Mouse (Mus musculus): ENCODE results near the gene Gpr183.

Gene Gpr183

DNA sequence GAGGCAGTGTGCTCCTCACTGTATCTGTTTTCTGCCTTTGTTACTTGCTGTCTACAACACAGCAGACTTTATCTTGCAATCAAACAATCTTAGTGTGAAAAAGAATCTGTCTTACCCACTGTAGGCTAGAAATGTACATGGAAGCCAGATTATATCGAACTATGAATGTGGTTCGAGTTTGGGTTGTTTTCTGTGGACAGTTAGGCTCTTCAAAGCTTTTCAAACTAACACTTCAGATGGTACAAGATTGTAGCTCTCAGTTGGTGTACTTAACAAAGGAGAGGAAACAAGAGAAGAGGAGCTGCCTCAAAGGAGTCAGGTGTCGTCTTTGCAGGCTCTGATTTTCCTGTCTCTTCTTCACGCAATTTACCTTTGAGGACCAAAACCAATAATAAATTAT is 22.7 kb upstream of the Gpr183 start:
- no peak for DNase-seq (ENCODE audit: low read depth, low spot score)

DNA sequence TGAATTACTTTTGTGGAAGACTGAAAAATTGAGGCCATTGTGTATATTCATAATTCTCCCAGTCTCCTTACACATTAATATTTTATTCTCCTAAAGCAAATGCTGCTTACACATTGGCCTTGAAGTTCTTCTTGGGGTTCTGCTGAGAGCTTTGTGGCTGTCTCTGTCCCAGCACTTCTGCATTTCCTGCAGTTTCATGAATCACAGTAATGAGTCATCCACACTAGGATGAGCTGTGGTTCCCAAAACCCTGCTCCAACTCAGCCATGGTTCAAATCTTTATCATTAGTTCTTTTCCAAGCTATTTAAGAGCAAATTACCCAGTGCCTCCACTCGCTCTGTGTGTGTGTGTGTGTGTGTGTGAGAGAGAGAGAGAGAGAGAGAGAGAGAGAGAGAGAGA is 22.3 kb upstream of the Gpr183 start:
- DNase-seq (ENCODE audit: low read depth, low spot score), result no peak

DNA sequence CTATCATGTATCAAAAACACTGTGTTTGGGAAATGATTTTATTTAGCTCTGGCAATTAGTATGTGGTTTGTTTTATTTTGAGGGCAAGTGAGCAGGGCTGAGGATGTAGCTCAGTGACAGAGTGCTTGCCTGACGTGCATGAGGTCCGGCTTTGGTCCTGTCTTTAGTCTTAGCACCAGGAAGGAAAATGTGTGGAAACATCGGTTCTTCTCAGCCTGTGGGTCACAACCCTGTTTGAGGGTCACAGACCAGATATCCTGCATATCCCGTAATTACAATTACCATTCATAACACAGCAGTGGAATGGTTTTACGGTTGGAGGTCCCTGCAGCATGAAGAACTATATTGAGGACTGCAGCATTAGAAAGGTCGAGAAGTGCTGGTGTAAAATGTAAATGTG is 21.0 kb upstream of the Gpr183 start:
- no peak for DNase-seq (ENCODE audit: low read depth, low spot score)

DNA sequence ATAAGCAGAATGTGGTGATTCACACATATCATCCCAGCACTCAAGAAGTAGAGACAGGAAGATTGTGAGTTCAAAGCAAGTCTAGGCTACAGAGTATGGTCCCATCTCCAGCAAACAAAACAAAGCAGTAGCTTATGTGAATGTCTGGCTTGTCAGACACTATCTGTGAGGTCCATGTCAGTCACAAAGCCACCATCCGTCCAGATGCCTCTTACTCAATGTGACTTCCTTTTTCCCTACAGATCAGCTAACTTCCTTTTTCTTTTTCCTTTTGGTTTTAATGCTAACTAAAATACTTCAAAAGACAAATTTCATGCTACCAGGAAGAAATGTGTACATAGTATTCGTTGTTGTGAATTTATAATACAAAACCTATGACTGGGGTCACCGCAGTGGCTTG is 20.5 kb upstream of the Gpr183 start:
- no peak for DNase-seq (ENCODE audit: low read depth, low spot score)

DNA sequence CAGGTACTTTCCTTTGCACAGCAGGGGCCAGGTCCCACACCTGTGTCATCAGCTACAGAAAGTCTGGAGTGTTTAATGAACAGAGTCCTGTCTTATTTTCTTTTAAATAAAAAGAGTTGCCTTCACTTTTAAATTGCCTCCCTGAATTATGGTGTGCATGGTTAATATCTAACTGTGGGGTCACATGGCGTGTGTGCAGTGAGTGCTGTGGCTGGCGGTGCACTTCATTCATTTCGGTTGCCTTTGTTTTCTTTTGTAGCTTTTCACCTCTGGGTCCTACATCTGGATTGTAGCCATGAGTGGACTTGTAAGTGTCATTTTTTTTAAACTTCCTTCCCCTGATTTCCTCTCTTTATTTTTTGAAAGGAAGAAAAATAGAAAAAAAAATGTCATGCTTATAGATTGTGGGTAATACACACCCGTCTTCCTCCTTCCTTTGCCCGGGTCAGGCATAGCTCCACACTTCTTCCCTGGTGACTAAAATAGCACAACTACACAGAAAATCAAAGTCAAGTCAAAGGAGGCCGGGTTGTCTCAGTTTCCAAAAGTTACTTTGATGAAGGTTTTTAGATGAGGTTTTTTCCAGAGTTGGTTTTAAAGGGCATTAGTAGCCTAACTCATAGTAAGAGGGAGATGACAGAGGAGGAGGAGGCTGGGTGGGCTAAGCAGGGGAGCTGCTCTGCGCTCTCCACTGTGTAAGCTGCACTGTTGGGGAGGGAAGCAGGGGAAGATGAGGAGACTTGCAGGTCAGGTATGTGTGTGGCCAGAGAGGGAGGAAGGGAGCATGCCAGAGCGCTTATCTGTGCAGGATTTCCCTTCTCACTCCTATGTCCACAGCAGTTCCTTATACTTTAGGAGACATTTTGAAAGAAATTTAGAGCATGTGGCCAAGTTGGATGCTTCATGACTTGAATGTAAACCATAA is 18.3 kb upstream of the Gpr183 start:
- DNase-seq (ENCODE audit: low read depth, low spot score), result no peak

DNA sequence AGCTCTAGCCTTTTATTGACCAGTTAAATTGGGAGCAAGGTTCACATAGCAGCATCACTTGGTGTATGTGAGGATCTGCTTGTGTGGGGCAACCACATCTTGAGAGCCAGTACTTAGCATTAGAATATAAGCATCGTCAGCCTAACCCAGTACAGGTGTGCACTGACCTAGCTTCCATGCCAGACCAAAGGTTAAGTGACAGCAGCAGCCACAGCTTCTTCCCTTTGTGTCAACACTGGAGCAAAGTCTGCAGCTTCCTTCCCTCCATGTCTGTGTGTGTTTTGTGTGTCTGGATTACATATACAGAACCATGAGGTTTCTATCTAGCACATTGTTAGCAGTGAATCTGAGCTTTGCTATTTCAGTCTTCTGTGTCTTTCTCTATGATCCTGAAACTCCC is 16.5 kb upstream of the Gpr183 start:
- DNase-seq (ENCODE audit: low read depth, low spot score), result no peak

DNA sequence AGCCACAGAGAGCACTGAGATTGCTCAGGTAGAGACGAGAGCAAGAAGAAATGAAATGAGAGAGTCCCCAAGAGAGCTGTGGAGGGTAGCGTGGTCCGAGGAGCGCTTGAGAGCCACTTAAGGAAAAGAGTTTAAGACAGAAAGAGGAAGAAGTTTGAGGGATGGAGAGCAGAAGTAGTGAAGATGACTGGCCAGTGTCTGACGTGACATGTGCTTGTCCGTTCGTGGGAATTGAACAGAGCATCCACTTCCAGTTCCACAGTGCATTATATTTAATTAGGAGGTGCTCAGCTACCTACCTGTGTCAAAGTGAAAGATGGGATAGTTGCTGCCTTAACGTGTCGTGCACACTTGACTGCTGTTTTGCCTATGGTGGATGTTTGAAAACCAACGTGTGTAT is 8.1 kb upstream of the Gpr183 start:
- no peak for DNase-seq (ENCODE audit: low read depth, low spot score)

DNA sequence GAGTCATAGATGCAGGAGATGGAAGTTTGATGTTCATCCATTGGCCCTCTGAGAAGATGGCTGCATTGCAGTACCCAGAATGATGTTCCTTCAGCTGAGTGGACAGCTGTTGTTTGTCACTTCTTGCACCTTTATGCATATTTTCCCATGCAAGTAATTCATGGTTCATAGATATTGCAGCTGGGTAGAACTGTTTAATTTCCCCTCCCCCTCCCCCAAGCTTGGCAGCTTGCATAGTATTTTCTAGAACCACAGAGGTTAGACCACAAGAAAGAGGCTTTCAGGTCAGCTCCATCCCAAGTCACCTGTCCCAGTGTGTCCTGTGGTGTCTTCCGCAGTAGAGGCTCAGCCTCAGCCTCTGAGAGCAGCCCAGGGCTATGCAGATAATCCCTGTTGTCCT is 5.4 kb upstream of the Gpr183 start:
- DNase-seq (ENCODE audit: low read depth, low spot score), result no peak

DNA sequence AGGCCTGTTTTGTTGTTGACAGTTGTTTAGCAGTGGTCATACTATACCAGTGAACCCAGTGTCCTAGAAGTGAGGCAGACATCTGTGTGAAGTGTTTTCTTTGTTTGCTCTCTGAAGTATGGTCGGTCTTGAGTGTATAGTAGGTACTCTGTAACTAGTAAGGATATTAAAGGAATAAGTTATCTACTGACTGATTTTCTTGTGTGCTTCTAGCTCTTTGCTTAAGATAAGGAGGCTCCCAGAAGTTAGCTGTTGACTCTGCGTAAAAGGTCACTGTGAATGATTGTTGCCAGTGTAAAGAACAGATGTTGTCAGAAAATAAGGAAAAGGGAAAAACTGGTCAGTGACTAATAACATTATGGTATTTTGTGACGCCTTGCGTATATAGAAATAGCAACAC is 2.1 kb upstream of the Gpr183 start:
- DNase-seq (ENCODE audit: low read depth, low spot score), result no peak

DNA sequence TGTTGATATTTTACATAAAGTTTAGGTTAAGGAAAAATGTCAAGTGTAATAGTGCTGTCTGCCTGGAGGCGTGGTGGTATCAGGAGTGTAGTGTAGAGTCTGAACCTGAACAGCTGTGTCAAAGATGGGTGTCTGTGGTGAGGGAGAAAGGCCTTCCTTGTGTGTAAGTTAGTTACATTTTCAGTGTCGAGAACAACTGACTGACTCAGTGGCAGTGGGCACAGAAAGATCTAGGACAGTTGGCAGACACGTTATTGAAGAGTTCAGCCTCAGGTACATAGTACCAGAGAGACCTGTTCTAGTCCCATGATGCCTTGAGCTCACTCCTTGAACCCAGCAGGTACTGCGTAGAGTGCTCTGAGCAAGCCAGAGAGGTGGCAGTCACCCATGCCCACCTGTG is 466 bp upstream of the Gpr183 start:
- DNase-seq (ENCODE audit: low read depth, low spot score), result no peak

DNA sequence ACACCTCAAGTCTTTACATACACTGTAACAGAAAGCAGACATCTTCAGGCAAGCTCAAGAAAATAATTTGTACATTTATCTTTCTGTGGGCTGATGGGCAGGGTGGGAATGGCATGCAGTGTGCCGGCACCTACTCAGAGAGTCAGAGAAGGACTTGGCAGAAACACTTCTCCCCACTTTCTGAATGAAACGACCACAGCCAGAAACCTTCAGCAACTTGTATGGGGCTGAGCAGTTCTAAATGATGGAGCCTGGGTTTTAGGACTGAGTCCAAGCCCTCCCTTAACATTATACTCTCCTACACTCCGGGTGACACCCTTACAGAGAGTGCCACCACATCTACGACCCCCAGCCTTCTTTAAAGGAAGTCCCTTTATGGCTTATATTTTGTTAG is 1.1 kb downstream of the Gpr183 start:
- no peak for DNase-seq (ENCODE audit: low read depth, low spot score)

DNA sequence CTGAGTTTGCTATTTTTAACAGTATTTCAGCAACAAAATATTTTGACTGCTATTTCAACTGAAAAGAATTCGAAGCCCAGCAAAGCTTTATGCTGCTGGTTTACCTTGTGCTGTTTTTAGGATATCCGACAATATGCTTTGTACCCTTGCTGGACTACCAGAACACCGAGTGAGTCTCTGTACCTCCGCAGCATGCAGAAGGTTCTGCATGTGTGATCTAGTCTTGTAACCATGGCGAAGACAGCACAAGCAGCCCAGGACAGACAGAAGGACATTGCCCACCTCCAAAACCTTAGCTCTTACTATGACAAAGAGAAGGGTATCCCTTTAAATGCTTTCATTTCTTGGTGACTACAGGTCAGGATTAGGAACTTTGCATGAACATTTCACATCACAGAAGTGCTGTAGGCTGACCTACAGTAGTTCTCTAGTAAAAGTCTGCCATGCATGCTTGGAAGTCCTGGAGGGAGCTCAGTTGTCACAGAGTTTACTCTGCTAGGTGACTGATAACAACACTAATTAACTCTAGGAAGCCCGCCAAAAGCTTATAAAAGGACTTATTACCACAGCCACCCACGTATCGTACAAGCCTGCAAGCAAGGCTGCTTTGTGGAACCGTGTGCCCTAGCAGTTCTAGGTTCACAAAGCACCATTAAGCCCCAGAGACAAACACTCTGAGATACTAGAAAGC is 1.6 kb downstream of the Gpr183 start:
- DNase-seq (ENCODE audit: low read depth, low spot score), result no peak

DNA sequence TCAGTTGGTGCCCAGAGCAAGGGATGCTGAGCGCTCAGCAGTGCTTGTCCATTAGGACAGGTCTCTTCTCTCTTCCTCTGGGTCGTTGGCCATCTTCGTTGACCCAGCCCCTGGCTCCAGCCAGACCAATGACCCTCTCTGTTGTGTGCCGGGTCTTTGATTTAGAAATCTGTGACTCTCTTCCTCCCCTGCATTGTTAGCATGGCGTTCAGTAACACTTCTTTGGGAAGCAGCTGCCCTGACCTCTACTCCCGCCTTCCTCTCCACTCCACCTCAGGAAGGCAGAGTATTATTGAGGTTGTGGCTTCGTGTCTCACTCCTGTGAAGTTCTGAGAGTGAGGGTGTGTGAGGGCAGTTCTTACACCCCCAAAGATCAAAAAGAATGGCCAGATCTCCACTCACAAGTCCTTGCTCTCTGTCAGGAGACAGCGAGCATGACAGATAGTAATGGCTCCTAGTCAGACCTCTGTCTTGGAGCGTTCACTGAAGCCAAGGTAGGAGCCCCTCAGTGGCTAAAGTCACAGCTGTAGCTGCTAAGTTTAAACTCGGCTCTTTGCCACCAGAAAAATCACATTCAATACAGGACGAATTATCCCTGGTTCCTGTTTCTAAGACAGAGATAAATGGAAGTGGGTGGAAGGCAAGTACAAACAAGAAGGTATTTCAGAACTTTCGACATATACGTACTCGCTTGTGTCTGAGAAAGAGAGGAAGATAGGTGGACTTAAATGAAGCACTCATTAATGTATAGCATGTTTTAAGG is 2.7 kb downstream of the Gpr183 start:
- no peak for DNase-seq (ENCODE audit: low read depth, low spot score)

DNA sequence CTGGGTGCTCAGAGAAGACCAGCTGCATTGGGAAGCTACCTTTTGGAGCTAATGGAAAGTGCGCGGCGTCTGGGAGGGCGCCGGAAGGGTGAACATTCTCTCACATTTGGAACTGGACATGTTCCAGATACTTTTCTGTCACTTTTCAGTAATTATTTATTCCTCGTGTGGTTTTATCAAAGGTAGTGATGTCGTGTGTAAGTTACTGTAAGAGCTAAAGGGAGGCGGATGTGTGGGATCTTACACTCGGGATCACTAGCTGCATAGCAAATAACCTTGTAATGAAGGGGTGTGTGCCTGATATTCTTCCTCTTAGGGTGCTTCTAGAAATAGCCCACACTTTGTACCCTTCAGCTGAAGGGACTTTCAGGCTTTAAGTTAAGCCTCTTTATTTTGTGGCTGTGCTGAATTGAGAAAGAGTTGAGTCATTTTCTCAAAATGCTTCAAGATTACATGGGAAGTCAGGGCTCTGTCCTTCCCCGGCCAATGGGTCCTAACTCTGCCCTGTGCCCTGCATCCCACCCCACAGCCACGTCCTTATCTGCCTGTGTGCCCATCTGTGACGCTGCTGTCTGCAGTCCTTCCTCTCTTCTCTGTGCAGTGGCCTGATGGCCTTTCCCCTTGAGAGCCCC is 3.4 kb downstream of the Gpr183 start:
- DNase-seq (ENCODE audit: low read depth, low spot score), result no peak

DNA sequence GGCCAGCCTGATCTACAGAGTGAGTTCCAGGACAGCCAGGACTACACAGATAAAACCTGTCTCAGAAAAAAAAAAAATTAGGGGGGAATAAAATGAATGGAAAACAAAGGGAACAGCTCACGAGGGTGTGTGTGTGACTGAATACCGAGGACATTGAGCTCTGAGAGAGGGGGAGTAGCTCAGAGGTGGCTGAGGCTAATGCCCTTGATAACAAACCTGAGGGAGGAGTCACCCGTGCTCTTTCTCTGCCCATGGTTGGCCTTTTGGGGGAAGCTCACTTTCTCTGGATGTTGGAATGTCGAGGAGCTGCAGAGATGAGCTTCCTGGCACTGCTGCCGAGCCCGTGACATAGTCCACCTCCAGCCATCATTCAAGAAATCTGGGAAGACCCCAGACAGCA is 4.0 kb downstream of the Gpr183 start:
- no peak for DNase-seq (ENCODE audit: low read depth, low spot score)

DNA sequence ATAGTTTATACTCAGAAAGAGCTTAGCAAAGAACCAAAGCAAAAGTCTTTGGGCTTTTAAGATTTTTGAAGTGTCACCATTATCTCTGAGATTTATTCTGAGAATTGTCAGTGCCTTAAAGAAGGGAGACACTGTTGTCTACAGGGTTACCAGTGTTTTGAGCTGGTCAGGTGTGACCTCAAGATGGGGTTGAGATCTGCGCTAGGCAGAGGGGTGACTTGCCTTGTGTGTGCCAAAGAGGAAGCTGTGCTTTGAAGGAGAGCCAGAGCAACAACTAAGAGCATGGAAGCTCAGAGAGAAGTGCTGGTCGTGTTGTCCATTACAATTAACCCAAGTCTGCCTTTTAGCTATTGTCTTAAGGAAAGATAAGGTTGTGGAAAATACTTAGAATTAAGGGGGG is 4.5 kb downstream of the Gpr183 start:
- no peak for DNase-seq (ENCODE audit: low read depth, low spot score)

DNA sequence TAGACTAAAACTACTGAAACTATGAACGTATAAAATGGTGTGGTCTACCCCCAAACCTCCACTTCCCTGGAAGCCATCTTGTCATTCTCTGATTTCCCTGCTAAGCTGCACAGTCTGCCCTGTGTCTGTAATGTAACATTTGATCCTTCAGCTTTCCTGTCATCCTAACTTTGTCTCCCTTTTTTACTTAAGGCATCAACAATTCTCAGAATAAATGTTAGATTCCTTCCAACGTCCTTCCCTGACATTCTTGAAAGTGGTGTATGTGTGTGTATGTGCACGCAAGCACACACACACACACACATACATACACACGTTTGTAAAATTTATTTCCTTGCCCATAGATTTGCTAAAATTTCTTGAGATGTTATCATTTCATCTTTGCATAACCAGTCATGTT is 5.0 kb downstream of the Gpr183 start:
- no peak for DNase-seq (ENCODE audit: low read depth, low spot score)

DNA sequence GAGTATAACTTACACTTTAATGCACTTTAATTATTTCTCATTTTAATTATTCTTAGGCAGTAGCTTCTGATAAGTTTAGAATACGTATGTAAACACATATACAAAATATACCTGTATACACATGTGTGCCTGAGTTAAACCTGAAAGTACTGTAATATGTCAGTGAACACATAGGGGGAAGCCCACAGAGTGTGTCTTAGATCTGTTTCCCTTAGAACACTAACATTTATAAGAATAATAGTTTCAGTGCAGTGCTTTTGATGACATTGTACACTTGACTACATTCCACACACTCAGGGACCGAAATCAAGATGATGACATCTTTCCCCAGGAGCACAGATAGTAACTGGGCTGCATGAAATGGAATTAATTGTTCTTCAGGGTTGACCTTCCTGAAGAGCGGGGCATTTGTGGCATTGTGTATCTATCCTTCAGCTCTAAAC is 5.4 kb downstream of the Gpr183 start:
- DNase-seq (ENCODE audit: low read depth, low spot score), result no peak

DNA sequence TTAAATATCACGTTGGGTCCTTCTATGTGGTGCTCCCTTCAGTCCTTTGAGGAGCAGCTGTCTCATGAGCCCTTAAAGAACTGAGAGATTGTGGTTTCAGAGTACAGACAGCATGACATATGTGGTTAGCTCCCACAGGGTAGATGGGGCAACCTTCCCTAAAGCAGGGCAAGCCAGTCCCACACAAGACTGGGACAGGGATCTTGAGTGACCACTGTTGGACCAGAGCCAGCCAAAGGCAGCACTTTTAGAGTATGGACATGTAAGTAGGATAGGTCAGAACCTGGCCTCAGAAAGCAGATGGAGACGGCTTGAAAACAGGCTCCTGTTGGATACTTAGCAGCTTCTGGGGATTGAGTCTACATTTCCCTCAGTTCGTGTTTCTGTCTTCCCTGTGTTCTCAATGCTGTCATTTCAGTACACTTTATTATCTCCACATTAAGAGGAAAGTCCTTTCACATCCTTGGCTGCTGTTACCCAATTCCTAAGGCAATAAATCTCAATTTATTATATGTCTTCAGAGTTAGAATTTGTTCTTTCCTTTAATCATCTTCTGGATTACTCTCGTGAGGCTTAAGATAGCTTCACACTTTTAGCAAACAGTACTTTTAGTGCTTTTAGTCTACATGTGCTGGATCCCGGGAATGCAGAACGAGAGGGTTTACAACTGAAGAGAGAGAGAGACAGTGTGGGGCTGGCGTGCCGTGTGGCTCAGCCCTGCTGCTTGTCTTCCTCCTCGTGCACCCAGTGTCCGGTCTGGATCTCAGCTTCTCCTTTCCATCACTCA is 6.1 kb downstream of the Gpr183 start:
- no peak for DNase-seq (ENCODE audit: low read depth, low spot score)

DNA sequence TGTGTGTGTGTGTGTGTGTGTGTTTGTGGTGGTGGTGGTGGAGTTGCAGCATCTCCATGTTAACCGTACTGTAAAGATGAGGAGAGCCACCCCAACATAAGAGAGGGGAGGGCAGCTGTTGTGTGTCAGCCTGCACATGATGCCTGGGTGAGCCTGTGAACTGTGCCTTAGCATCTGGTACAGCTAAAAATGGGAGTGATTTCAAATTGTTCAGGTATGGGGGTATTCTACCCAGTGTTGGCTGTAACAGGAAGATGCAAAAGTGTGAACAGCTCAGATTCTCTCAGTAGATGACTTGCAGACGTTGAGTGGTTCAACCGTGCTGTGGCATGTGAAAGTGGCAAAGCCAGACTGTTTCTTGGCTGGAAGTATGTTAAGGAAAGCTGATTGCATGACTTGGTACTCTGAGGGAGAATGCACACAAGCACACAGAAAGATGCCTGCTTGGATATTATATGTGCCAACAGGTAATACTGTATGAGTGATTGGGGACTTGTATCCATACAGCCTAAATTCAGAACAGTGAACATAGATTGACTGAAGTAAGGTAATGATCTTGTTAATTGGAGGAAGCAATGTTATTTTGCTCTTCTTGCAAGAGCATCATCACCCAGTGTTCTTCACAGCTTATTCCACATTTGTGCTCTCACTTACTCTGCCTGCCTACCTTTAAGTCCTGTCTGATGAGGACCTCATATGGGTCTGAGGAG is 6.8 kb downstream of the Gpr183 start:
- no peak for DNase-seq (ENCODE audit: low read depth, low spot score)

Measured in c-Kit-negative CD71-positive TER-119-positive erythroid progenitor cells, embryonic 14.5 days (primary cell).